ENCODE assay signal across 15 mouse cellular contexts in genomic region chr4:28542218-28542617, GRCm38 (mm10).
DNase-seq lines count a peak whose midpoint lies in the region; ATAC-seq and TF ChIP-seq lines count a peak whose summit lies in the region.
"Had no signal": no experiment of that assay in that cellular context is flagged by ENCODE, and none has a peak within 500 bp of the region (broad histone marks: within the 10 kb centered on the region; RNA-seq: fewer than 3 reads in every experiment).

No protein-coding gene starts in this region.

- no peak overlapping the region for H3ac ChIP-seq in C2C12 (ENCODE audit: control insufficient read depth, insufficient read length, low read depth)

- H3K4me3 ChIP-seq in C2C12 (ENCODE audit: insufficient read depth, poor library complexity, severe bottlenecking), result no peak overlapping the region
- H3K4me3 ChIP-seq in kidney, embryonic 14.5 days (ENCODE audit: low read length), result no peak overlapping the region
- H3K4me3 ChIP-seq: hindbrain, embryonic 12.5 days; left cerebral cortex, adult 2 months; limb, embryonic 15.5 days; midbrain, embryonic 15.5 days had no signal

- H3K9me3 ChIP-seq in kidney, embryonic 14.5 days (ENCODE audit: control insufficient read depth, low read length), result no peaks in the 10 kb centered on the region
- H3K9me3 ChIP-seq: hindbrain, embryonic 12.5 days; limb, embryonic 15.5 days; midbrain, embryonic 15.5 days had no signal

- TF ChIP-seq CTCF in C2C12 (IDR thresholded peaks at IDR 0.05; ENCODE audit: control insufficient read depth, insufficient read depth, insufficient read length) (no peak), Patski (IDR thresholded peaks at IDR 0.05) (no peak)

- no peaks in the 10 kb centered on the region for H3K79me2 ChIP-seq in C2C12 (ENCODE audit: control insufficient read depth, insufficient read depth)

- in situ Hi-C loops in Patski (cut with MboI; ENCODE audit: low pct_unique_long_range_greater_than_20kb), result loop anchor here (10.0 kb wide), 1 partner anchor 263 kb away; no protein-coding TSS in a partner anchor

- H3K9ac ChIP-seq in kidney, embryonic 14.5 days (ENCODE audit: low read depth, low read length), result no peak overlapping the region
- H3K9ac ChIP-seq: hindbrain, embryonic 12.5 days; limb, embryonic 15.5 days; midbrain, embryonic 15.5 days had no signal

- DNase-seq in kidney, adult 8-10 months, result peak; percentile 18 to 75
- no peak for DNase-seq in kidney, postnatal 25 days
- DNase-seq in Patski (ENCODE audit: low read depth, low spot score), result peak; percentile 84
- no peak for DNase-seq in cerebellum, postnatal 4 days (ENCODE audit: low spot score in 2 of 2)
- no peak for DNase-seq in layer of hippocampus, adult 9-10 months (ENCODE audit: low spot score)
- DNase-seq: cerebellum, adult 8-10 months; embryo, embryonic 11 days; gastrocnemius, postnatal 36 days; right cerebral cortex, postnatal 25 days had no signal

- H3K27ac ChIP-seq in kidney, embryonic 14.5 days (ENCODE audit: low read depth, low read length), result no peak overlapping the region
- H3K27ac ChIP-seq: hindbrain, embryonic 12.5 days; left cerebral cortex, adult 2 months; limb, embryonic 15.5 days; midbrain, embryonic 15.5 days had no signal

- H3K36me3 ChIP-seq in C2C12 (ENCODE audit: control insufficient read depth, insufficient read depth), result no peaks in the 10 kb centered on the region
- no peaks in the 10 kb centered on the region for H3K36me3 ChIP-seq in kidney, embryonic 14.5 days (ENCODE audit: control insufficient read depth, insufficient read depth, low read length)
- H3K36me3 ChIP-seq: hindbrain, embryonic 12.5 days; limb, embryonic 15.5 days; midbrain, embryonic 15.5 days had no signal

- 10% methylated on average over 1 of the region's 1 CpGs for WGBS in kidney, embryonic 14.5 days

- no peaks in the 10 kb centered on the region for H3K4me1 ChIP-seq in kidney, embryonic 14.5 days (ENCODE audit: control insufficient read depth, insufficient read depth, low read length)
- H3K4me1 ChIP-seq: hindbrain, embryonic 12.5 days; limb, embryonic 15.5 days; midbrain, embryonic 15.5 days had no signal

- peak; percentile 100 for ATAC-seq in Patski
- ATAC-seq in kidney, embryonic 14.5 days (ENCODE audit: low FRiP score, low TSS enrichment), result peak; percentile 75; the same call in 1 of the 2 replicates
- ATAC-seq: midbrain, embryonic 15.5 days had no signal

- CTCF ChIA-PET in Patski (lab: Charles Lee), result no interaction called here

- no peaks in the 10 kb centered on the region for H3K79me3 ChIP-seq in C2C12 (ENCODE audit: low read depth)

- H3K27me3 ChIP-seq in C2C12 (ENCODE audit: control insufficient read depth, insufficient read depth, insufficient read length), result no peaks in the 10 kb centered on the region
- H3K27me3 ChIP-seq in Patski, result no peaks in the 10 kb centered on the region
- no peaks in the 10 kb centered on the region for H3K27me3 ChIP-seq in kidney, embryonic 14.5 days (ENCODE audit: control insufficient read depth, insufficient read depth, low read length)
- H3K27me3 ChIP-seq: hindbrain, embryonic 12.5 days; limb, embryonic 15.5 days; midbrain, embryonic 15.5 days had no signal

- POLR2A ChIA-PET in Patski (lab: Charles Lee), result no interaction called here

- H3K4me2 ChIP-seq in kidney, embryonic 14.5 days (replicated peaks; ENCODE audit: low read depth, low read length), result no peak overlapping the region
- H3K4me2 ChIP-seq: hindbrain, embryonic 12.5 days; limb, embryonic 15.5 days; midbrain, embryonic 15.5 days had no signal

TF ChIP-seq in C2C12, 6 proteins besides CTCF, POLR2A, EP300 and RAD21:
- TF ChIP-seq USF1 (IDR thresholded peaks at IDR 0.05; ENCODE audit: low read depth), result no peak
- TF ChIP-seq MYOD1 (IDR thresholded peaks at IDR 0.05; ENCODE audit: control insufficient read depth, insufficient read length, low read depth), result peak; percentile 10

Comparison
In these comparisons a context has a peak if more than half of its experiments do, and no peak if none do; other contexts are left out.
1. DNase-seq: peak in kidney, adult 8-10 months (2 of 2) and Patski (single experiment); none in kidney, postnatal 25 days (0 of 2), cerebellum, postnatal 4 days (0 of 2) and layer of hippocampus, adult 9-10 months (single experiment).